Mouse (Mus musculus) T-helper 1 cell (primary cell): ENCODE data around the gene Pcgf3.

ENCODE experiments used
- in situ Hi-C: fragments of 300-600 bp; cut with MboI, MseI; formaldehyde crosslinking; loops from one replicate; pipeline ENCODE4 v1.15.1; 2025; ENCODE audit warnings: high pct_unique_total_duplicates

Gene Pcgf3

GRCm38 (mm10) chr5:108550207-108550594 is 89.2 kb downstream of the Pcgf3 start:
- in situ Hi-C loops = no loop called here

GRCm38 (mm10) chr5:108554041-108554440 is 93.0 kb downstream of the Pcgf3 start:
- in situ Hi-C loops = no loop called here
